Mouse (Mus musculus) inflammation-experienced regulatory T-cells, adult 16 weeks (primary cell): ENCODE results near the gene Capn10. TPM values are rescaled to one million over a fixed set of nuclear protein-coding genes. Genes with fewer than 3 reads are reported as not detected.

Source experiments
- polyA plus RNA-seq: library from polyadenylated mRNA; unstranded; fragments of 100-300 nt; shearing (Covaris generic); gene quantifications from one replicate; pipeline ENCODE4 v1.2.1, GENCODE M21; 2017

Capn10 gene
- 12.2 TPM for polyA plus RNA-seq

DNA sequence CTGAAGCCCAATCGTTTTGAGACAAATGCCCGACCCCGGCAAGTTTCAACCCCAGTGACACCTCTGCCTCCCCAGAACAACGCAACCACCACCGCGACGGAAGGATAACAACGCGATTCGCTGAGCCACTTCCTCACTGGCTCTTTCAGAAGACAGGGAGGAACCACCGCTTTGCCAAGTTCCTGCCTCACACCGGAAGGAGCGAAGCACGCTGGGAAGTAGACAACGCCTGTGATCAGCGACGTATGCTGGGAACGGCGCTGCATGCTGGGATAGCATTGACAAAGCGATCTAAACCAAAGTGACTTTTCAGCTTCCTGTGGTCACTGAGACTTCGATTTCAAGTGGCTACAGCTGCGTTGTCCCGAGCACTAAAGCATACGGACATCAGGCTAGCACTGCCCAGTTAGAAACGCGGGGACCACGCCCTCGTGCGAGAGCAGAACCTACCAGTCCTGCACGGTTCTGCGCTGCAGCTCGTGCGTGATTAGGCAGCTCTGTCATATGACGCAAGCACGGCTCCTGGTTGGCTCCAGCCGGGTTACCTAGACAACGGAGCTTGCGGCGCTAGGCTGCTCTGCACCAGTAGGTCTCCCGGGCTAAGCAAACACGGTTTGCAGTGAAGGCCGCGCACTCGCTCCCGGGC is at the start of gene Capn10:
Gene Capn10 (plus strand): TSS at position 195 of the 646 bp plus-strand sequence.

DNA sequence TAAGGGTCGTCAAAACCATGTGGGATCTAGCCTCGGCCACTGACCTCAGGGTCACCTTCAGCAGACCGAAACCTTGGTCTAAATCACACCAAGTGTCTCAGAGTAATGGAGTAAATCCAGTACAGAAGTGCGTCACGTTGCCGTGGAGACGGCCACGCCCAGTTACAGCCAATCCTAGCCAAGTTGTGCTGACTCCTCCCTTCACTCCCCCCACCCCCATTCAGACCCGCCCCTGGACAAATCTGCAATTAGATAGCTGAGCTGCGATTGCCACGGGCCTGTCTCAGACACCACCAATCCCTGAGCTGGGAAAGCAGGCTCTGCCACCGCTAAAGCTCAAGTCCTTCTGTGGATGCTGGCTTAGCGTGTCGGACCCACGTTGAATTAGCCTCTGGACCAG is 31.4 kb upstream of the Capn10 start, which contains the start of gene Ankmy1:
Gene Ankmy1 (minus strand): TSS at position 121 of the 400 bp plus-strand sequence.

DNA sequence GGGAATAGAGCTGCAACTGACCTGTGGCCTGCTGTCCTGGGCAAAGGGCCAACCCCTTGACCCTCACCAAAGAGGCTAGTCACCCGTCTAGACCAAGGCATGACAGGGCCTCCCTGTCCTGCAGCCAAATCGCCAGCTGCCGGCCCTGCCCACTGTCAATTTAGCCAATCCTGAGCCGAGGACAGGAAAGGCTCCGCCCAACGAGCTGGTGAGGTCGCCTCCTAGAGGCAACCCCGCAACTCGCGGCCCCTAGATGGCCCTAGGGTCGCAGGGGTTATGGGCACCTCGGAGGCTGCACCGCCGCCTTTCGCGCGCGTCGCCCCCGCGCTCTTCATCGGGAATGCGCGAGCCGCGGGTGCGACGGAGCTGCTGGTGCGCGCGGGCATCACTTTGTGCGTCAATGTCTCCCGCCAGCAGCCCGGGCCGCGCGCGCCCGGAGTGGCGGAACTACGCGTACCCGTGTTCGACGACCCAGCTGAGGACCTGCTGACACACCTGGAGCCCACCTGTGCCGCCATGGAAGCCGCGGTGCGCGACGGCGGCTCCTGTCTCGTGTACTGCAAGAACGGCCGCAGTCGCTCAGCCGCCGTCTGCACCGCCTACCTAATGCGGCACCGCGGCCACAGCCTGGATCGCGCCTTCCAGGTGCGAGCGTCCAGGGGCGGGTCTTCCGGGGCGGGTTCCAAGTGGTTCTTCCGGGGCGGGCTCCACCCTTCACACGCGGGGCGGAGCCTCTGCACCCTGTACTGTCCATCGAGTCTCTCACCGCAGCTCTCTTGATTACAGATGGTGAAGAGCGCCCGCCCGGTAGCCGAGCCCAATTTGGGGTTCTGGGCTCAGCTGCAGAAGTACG is 27.2 kb upstream of the Capn10 start, which contains the start of gene Dusp28:
Gene Dusp28 (plus strand): TSS at position 203 of the 853 bp plus-strand sequence.

DNA sequence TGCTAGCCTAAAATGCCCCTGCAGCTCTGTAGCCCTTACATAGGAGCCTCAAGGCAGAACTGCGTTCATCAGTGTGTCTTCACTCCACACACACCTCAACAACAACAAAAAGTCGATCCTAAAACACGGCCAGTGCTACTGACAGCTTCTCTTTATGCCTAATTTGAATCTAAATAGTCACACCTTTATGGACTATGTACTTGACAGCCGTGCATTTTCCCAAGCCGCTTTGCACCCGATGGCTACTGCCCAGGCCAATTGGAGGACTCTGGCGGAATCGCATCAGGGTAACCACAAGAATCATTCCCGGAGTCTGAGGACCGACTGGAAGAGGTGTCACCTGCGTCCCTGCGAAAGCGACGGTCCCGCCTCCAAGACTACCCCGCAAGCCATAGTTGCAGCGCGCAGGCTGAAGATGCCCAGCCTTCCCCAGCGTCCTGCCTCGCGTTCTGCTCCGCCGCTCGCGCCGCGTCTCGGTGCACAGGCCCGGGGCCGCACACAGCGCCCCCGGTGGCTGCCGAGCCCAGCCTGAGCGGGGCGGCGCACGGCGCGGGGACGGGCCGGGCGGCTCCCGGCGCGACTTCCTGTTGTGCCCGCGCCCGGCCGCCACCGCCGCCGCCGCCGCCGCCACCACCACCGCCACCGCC is 23.8 kb upstream of the Capn10 start, which contains the start of gene Rnpepl1:
Gene Rnpepl1 (plus strand): TSS at position 545 of the 647 bp plus-strand sequence.

DNA sequence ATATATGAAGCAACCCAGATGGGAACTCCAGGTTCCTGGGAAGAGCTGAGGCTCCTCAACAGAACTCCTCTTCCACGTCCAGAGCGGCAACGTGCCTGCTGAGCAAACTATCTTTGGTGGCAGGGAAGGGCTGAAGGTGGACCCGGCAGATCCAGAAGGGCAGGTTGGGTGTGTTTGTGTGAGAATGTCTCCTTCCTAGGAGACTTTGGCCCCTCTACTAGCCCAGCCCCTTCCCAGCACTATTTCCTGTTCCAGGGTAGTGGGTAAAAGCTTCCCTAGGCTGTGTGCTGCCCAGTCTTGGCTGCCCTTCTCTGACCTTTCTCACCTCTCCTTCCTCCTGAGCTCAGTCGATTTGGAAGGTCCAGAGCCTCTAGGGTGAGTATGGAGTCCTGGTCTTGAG is 16.4 kb downstream of the Capn10 start, which contains the start of gene Gpr35:
Gene Gpr35 (plus strand): TSS at position 259 of the 400 bp plus-strand sequence.

Other genes with a start within 250 kb of the Capn10 start
- gene Gpc1, start 102.7 kb upstream of the Capn10 start, polyA plus RNA-seq = 1.1 TPM
- 1.1 TPM for gene Ankmy1, start 31.5 kb upstream of the Capn10 start, polyA plus RNA-seq
- 2.9 TPM for gene Dusp28, start 27.4 kb upstream of the Capn10 start, polyA plus RNA-seq
- 10.9 TPM for gene Rnpepl1, start 23.6 kb upstream of the Capn10 start, polyA plus RNA-seq
- gene Gpr35, start 16.5 kb downstream of the Capn10 start, polyA plus RNA-seq = 3.8 TPM
- gene Aqp12, start 72.0 kb downstream of the Capn10 start, polyA plus RNA-seq = not detected
- gene Kif1a, start 167.6 kb downstream of the Capn10 start, polyA plus RNA-seq = not detected
- gene Agxt, start 200.9 kb downstream of the Capn10 start, polyA plus RNA-seq = not detected
- gene 2310007B03Rik, start 226.6 kb downstream of the Capn10 start, polyA plus RNA-seq = not detected
- 0.05 TPM for gene Crocc2, start 234.3 kb downstream of the Capn10 start, polyA plus RNA-seq